Mouse (Mus musculus) embryonic facial prominence, embryonic 14.5 days (tissue): ENCODE measurements around the gene Ube2e3. TPM values are rescaled to one million over a fixed set of nuclear protein-coding genes. Genes with fewer than 3 reads are reported as not detected.

ENCODE experiments used
- ATAC-seq: fragments of 200-750 bp; cut with Nextera tagmentation; 2 replicates; pipeline ENCODE4 v1.8.0; 2017; ENCODE audit warnings: low read depth, moderate number of reproducible peaks, moderate TSS enrichment
- DNase-seq: peaks from one replicate; pipeline ENCODE4 v3.0.0-alpha.2; 2015; ENCODE audit warnings: low spot score
- H3K27ac ChIP-seq: fragments of 300-500 bp; sonication (generic); replicated peaks from 2 replicates; pipeline ENCODE4 v1.5.1; 2014; ENCODE audit warnings: low read depth, mild to moderate bottlenecking, low read length, moderate library complexity
- H3K27me3 ChIP-seq: fragments of 300-500 bp; sonication (generic); replicated peaks from 2 replicates; pipeline ENCODE4 v1.6.1; 2014; ENCODE audit warnings: low read length; ENCODE audit not compliant: control insufficient read depth, insufficient read depth
- H3K36me3 ChIP-seq: fragments of 300-500 bp; sonication (generic); 2 replicates; pipeline ENCODE4 v1.6.1; 2014; ENCODE audit warnings: low read length, mixed read lengths; ENCODE audit not compliant: control insufficient read depth, insufficient read depth
- H3K4me1 ChIP-seq: fragments of 300-500 bp; sonication (generic); 2 replicates; pipeline ENCODE4 v1.6.1; 2014; ENCODE audit warnings: antibody characterized with exemption, low read length; ENCODE audit not compliant: control insufficient read depth, insufficient read depth
- H3K4me2 ChIP-seq: fragments of 300-500 bp; sonication (generic); 2 replicates; pipeline ENCODE4 v1.6.1; 2014; ENCODE audit warnings: low read depth, mild to moderate bottlenecking, low read length, moderate library complexity, mixed read lengths
- H3K4me3 ChIP-seq: fragments of 300-500 bp; sonication (generic); 2 replicates; pipeline ENCODE4 v1.5.1; 2014; ENCODE audit warnings: low read depth, mild to moderate bottlenecking, low read length
- H3K9ac ChIP-seq: fragments of 300-500 bp; sonication (generic); 2 replicates; pipeline ENCODE4 v1.6.1; 2014; ENCODE audit warnings: low read depth, mild to moderate bottlenecking, low read length, moderate library complexity, mixed read lengths
- H3K9me3 ChIP-seq: fragments of 300-500 bp; sonication (generic); 2 replicates; pipeline ENCODE4 v1.6.1; 2016; ENCODE audit warnings: low read length; ENCODE audit not compliant: control insufficient read depth
- WGBS: fragments of 180-500 bp; shearing (Covaris S2); extraction: QIAGEN DNeasy Blood & Tissue Kit; methylation state at CpG from one replicate; pipeline ENCODE4 v1.1.7; 2014; 5-methylcytosine and 5-hydroxymethylcytosine counted together
- polyA plus RNA-seq: library from polyadenylated mRNA; unstranded; fragments of >200 nt; fragmentation: Nextera tagmentation; extraction: Ambion mirVana; gene quantifications from 2 replicates; pipeline ENCODE4 v1.2.1, GENCODE M21; 2014

Gene Ube2e3
- polyA plus RNA-seq, 1 experiment from 2014 or later, result 120 TPM

DNA sequence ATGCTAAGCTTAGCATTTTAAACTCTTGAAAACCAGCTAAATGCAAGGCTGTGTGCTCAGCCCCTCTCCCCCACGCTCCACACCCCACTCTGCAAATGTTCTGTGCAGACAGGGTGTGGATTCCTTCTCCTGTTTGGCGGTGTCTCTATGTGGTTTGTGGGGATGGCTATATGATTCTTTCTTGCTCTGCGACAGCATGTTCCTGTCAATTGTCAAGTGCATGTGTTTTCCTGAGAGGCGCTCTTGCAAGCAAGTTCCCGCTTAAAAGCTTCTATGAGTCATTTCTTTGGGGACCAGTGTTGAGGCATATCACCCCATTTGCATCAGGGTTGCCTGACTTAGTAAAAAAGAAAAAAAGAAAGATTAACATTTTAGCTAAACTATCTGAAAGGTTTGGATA, 92.4 kb downstream of the Ube2e3 start:
- no peaks in the 10 kb centered on the region for H3K9me3 ChIP-seq
- peak; percentile 55 for DNase-seq
- H3K4me1 ChIP-seq, result peaks cover 22% of the 10 kb centered on the region; the same call in 1 of the 2 replicates
- ATAC-seq, result no peak
- H3K36me3 ChIP-seq, result no peaks in the 10 kb centered on the region
- H3K4me2 ChIP-seq, result no peak overlapping the region
- H3K27ac ChIP-seq, result no peak overlapping the region
- no peak overlapping the region for H3K9ac ChIP-seq
- no peak overlapping the region for H3K4me3 ChIP-seq
- H3K27me3 ChIP-seq, result no peaks in the 10 kb centered on the region; the same call in 1 of the 2 replicates
- WGBS, result 51% methylated on average over 5 of the region's 5 CpGs

DNA sequence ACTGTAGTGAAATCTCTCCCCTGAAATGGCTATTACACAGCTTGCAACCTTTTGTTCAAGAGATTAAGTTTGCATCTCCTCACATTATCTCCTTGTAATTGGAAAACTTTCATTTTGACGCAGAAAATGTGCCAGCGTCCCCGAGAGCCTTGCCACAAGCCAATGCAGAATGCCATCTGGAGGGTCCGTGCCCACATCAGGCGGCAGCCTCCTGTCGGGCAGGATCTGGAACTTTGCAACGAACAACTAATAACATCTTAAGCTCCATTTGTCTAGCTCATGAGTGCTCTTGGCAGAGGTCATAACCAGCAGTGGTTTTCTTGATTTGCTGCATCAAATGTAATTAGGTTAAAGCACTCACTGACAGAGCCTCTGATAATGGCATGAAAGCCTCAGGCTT, 93.1 kb downstream of the Ube2e3 start:
- Histone ChIP-seq H3K27me3 (no peaks in the 10 kb centered on the region; the same call in 1 of the 2 replicates), H3K4me2 (no peak overlapping the region), H3K36me3 (no peaks in the 10 kb centered on the region), H3K9ac (no peak overlapping the region), H3K27ac (no peak overlapping the region), H3K4me1 (peaks cover 25% of the 10 kb centered on the region; the same call in 1 of the 2 replicates), H3K4me3 (no peak overlapping the region), H3K9me3 (no peaks in the 10 kb centered on the region)
- ATAC-seq (peak; percentile 47; the same call in 1 of the 2 replicates), DNase-seq (peak; percentile 66)
- 31% methylated on average over 7 of the region's 7 CpGs for WGBS

DNA sequence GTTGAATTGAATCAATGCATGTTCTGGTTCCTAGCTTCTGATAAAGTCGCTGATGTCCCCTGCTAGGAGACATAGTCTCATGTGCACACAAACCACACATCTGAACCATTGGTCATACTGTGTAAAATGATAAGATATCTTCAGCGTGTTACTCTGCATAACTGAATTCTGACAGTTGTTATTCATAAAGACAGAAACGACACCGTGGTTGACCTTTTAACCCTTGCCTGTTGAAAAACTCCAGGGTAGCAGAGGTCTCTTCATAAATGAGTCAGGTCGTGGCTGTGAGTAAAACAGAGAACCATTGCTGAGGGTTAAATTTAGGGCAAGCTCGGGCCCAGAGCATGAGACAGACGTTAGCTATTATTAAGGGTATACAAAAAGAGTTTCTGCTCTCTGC, 93.7 kb downstream of the Ube2e3 start:
- Histone ChIP-seq H3K4me3 (no peak overlapping the region), H3K4me1 (peaks cover 25% of the 10 kb centered on the region; the same call in 1 of the 2 replicates), H3K27me3 (no peaks in the 10 kb centered on the region), H3K27ac (no peak overlapping the region; the same call in 1 of the 2 replicates), H3K4me2 (no peak overlapping the region), H3K36me3 (no peaks in the 10 kb centered on the region), H3K9me3 (no peaks in the 10 kb centered on the region), H3K9ac (no peak overlapping the region)
- WGBS, result 15% methylated on average over 7 of the region's 7 CpGs
- DNase-seq, result peak; percentile 30
- no peak for ATAC-seq

- 81% methylated on average over 2 of the region's 2 CpGs for WGBS
- H3K4me3 ChIP-seq, result no peak overlapping the region
- no peaks in the 10 kb centered on the region for H3K9me3 ChIP-seq
- no peak overlapping the region for H3K4me2 ChIP-seq
- no peaks in the 10 kb centered on the region for H3K27me3 ChIP-seq
- no peak for DNase-seq
- no peak overlapping the region for H3K27ac ChIP-seq
- no peaks in the 10 kb centered on the region for H3K36me3 ChIP-seq
- no peak overlapping the region for H3K9ac ChIP-seq
- H3K4me1 ChIP-seq, result peaks cover 24% of the 10 kb centered on the region; the same call in 1 of the 2 replicates
- ATAC-seq, result no peak
Measured at GRCm38 (mm10) chr2:78964995-78965394, 97.1 kb downstream of the Ube2e3 start.

DNA sequence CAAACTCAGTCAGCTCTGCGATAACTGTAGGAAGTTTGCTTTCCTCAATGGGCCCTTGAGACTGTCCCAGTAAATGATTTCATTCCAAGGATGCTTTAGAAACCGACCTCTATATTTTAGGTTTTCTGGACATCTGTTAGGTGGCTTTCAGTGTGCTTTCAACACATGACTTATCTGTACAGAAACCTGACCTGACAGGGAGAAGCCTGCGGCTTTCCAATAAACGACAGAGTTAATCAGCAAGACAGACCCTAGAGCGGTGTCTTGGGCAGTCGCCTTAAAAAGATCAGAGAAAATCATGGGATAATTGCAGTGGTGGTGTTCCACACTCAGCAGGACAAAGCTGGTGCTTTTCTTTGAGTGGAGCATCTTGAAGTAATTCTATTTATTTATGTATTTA, 97.5 kb downstream of the Ube2e3 start:
- H3K27ac ChIP-seq, result no peak overlapping the region
- no peak overlapping the region for H3K4me2 ChIP-seq
- H3K4me1 ChIP-seq, result peaks cover 20% of the 10 kb centered on the region; the same call in 1 of the 2 replicates
- DNase-seq (no peak), ATAC-seq (no peak; the same call in 1 of the 2 replicates)
- no peak overlapping the region for H3K9ac ChIP-seq
- H3K36me3 ChIP-seq, result no peaks in the 10 kb centered on the region
- no peak overlapping the region for H3K4me3 ChIP-seq
- no peaks in the 10 kb centered on the region for H3K27me3 ChIP-seq
- 33% methylated on average over 6 of the region's 6 CpGs for WGBS
- H3K9me3 ChIP-seq, result no peaks in the 10 kb centered on the region

- Histone ChIP-seq H3K27ac (no peak overlapping the region), H3K9ac (no peak overlapping the region), H3K4me3 (no peak overlapping the region), H3K9me3 (no peaks in the 10 kb centered on the region), H3K36me3 (no peaks in the 10 kb centered on the region), H3K27me3 (no peaks in the 10 kb centered on the region), H3K4me1 (0 out of 2 replicates have a peak, but pooled peaks cover 3% of the 10 kb centered on the region), H3K4me2 (no peak overlapping the region)
- 76% methylated on average over 6 of the region's 6 CpGs for WGBS
- DNase-seq (no peak), ATAC-seq (no peak)
Measured at GRCm38 (mm10) chr2:78970088-78970487, 102.2 kb downstream of the Ube2e3 start.
